Mouse (Mus musculus) lung, embryonic 16.5 days (tissue): Measurements from ENCODE around the gene Tmem212. TPM values are rescaled to one million over a fixed set of nuclear protein-coding genes. Genes with fewer than 3 reads are reported as not detected.

Source experiments
- ATAC-seq: fragments of 200-750 bp; cut with Nextera tagmentation; 2 replicates; pipeline ENCODE4 v1.8.0; 2017; ENCODE audit warnings: low read depth, mild to moderate bottlenecking, moderate library complexity
- H3K27ac ChIP-seq: fragments of 300-500 bp; sonication (generic); 2 replicates; pipeline ENCODE4 v1.5.1; 2014; ENCODE audit warnings: mild to moderate bottlenecking, control low read depth, low read length
- H3K27me3 ChIP-seq: fragments of 300-500 bp; sonication (generic); 2 replicates; pipeline ENCODE4 v1.6.1; 2014; ENCODE audit warnings: low read depth, low read length, mixed read lengths; ENCODE audit not compliant: control insufficient read depth, insufficient read depth
- H3K36me3 ChIP-seq: fragments of 300-500 bp; sonication (generic); 2 replicates; pipeline ENCODE4 v1.6.1; 2014; ENCODE audit warnings: low read length; ENCODE audit not compliant: control insufficient read depth, insufficient read depth
- H3K4me1 ChIP-seq: fragments of 300-500 bp; sonication (generic); replicated peaks from 2 replicates; pipeline ENCODE4 v1.6.1; 2014; ENCODE audit warnings: low read length, mixed read lengths; ENCODE audit not compliant: control insufficient read depth, insufficient read depth
- H3K4me2 ChIP-seq: fragments of 300-500 bp; sonication (generic); 2 replicates; pipeline ENCODE4 v1.6.1; 2014; ENCODE audit warnings: low read depth, low read length, control low read depth
- H3K4me3 ChIP-seq: fragments of 300-500 bp; sonication (generic); 2 replicates; pipeline ENCODE4 v1.5.1; 2014; ENCODE audit warnings: mild to moderate bottlenecking, low read length, control low read depth
- H3K9ac ChIP-seq: fragments of 300-500 bp; sonication (generic); 2 replicates; pipeline ENCODE4 v1.6.1; 2014; ENCODE audit warnings: low read length, control low read depth
- H3K9me3 ChIP-seq: fragments of 300-500 bp; sonication (generic); 2 replicates; pipeline ENCODE4 v1.6.1; 2016; ENCODE audit warnings: low read length; ENCODE audit not compliant: control insufficient read depth
- WGBS: fragments of 180-500 bp; shearing (Covaris S2); extraction: QIAGEN DNeasy Blood & Tissue Kit; methylation state at CpG from one replicate; pipeline ENCODE4 v1.1.7; 2014; 5-methylcytosine and 5-hydroxymethylcytosine counted together
- polyA plus RNA-seq: library from polyadenylated mRNA; unstranded; fragments of >200 nt; fragmentation: Nextera tagmentation; extraction: Ambion mirVana; gene quantifications from 2 replicates; pipeline ENCODE4 v1.2.1, GENCODE M21; 2015

Gene Tmem212
- polyA plus RNA-seq, 1 experiment from 2014 or later: 3.5 TPM

GRCm38 (mm10) chr3:27836297-27836696, 59.9 kb downstream of the Tmem212 start:
- Histone ChIP-seq H3K4me3 (no peak overlapping the region), H3K4me2 (no peak overlapping the region), H3K27me3 (no peaks in the 10 kb centered on the region), H3K9ac (no peak overlapping the region), H3K36me3 (no peaks in the 10 kb centered on the region), H3K9me3 (no peaks in the 10 kb centered on the region), H3K27ac (no peak overlapping the region), H3K4me1 (no peaks in the 10 kb centered on the region; the same call in 1 of the 2 replicates)
- ATAC-seq: no peak
- WGBS: 77% methylated on average over 3 of the region's 3 CpGs

GRCm38 (mm10) chr3:27835786-27836185, 60.4 kb downstream of the Tmem212 start:
- Histone ChIP-seq H3K4me3 (no peak overlapping the region), H3K9ac (no peak overlapping the region), H3K9me3 (no peaks in the 10 kb centered on the region), H3K4me2 (no peak overlapping the region), H3K4me1 (no peaks in the 10 kb centered on the region; the same call in 1 of the 2 replicates), H3K27me3 (no peaks in the 10 kb centered on the region), H3K27ac (no peak overlapping the region), H3K36me3 (no peaks in the 10 kb centered on the region)
- no peak for ATAC-seq
- WGBS: 95% methylated on average over 8 of the region's 8 CpGs

DNA sequence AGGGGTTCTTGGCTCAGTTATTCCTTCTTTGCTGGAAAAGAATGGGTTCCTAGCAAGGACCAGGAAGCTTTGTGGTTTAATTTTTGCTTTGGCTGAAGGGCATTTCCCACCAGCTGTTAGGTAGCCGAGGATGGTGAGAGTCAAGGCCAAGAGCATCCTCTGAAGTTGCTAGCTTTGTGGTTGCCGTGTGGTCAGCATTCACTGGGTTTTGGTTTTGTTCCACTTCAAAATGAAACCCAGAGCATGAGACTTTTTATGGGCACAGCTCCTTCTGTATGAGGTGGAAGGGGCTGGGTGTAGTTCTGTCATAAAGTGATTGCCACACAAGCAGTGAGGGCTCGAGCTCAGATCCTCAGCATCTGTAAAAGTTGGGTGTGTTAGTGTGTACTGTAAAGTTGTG, 67.4 kb downstream of the Tmem212 start:
- H3K4me1 ChIP-seq: no peaks in the 10 kb centered on the region

DNA sequence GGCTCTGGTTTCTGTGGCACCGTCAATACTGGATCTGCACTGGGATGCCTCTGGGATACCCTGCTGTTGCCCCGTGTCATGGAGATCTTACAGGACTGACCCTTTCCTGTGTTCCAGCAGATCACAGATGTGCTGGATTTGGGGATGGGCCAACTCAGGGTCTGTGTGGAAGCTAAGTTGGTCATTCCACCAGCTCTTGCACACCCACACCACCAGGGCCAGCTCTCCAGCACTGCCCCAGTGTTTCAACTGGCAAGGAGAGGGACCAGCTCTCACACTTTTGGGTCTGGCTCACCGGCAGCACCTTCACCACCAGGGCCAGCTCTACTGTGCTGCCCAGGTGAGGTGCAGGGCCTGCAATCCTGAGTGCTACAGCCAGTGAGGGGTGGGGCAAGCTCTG, 68.9 kb downstream of the Tmem212 start:
- Histone ChIP-seq H3K4me2 (no peak overlapping the region), H3K36me3 (no peaks in the 10 kb centered on the region), H3K4me1 (no peaks in the 10 kb centered on the region), H3K4me3 (no peak overlapping the region), H3K27ac (no peak overlapping the region), H3K9me3 (no peaks in the 10 kb centered on the region), H3K9ac (no peak overlapping the region), H3K27me3 (no peaks in the 10 kb centered on the region)
- WGBS: 74% methylated on average over 3 of the region's 3 CpGs
- ATAC-seq: no peak

More for the DNA sequence above, 67.4 kb downstream of the Tmem212 start:
- H3K4me3 ChIP-seq: no peak overlapping the region
- H3K9ac ChIP-seq: no peak overlapping the region
- no peaks in the 10 kb centered on the region for H3K36me3 ChIP-seq
- no peaks in the 10 kb centered on the region for H3K27me3 ChIP-seq
- H3K4me2 ChIP-seq: no peak overlapping the region
- no peak overlapping the region for H3K27ac ChIP-seq
- no peaks in the 10 kb centered on the region for H3K9me3 ChIP-seq
- 66% methylated on average over 3 of the region's 3 CpGs for WGBS
- no peak for ATAC-seq

- no peak for ATAC-seq
- Histone ChIP-seq H3K4me2 (no peak overlapping the region), H3K9me3 (no peaks in the 10 kb centered on the region), H3K4me1 (no peaks in the 10 kb centered on the region), H3K27me3 (no peaks in the 10 kb centered on the region), H3K4me3 (no peak overlapping the region), H3K36me3 (no peaks in the 10 kb centered on the region), H3K9ac (no peak overlapping the region), H3K27ac (no peak overlapping the region)
- WGBS: 56% methylated on average over 4 of the region's 4 CpGs
Measured at GRCm38 (mm10) chr3:27825985-27826384, 70.2 kb downstream of the Tmem212 start.

Other genes with a start within 250 kb of the Tmem212 start
- gene Fndc3b, start 185.1 kb downstream of the Tmem212 start, polyA plus RNA-seq: 36.3 and 36.9 TPM in 2 replicates
- gene Pld1, start 42.3 kb upstream of the Tmem212 start, polyA plus RNA-seq: 11.5 TPM in 2 replicates